Comparison of ENCODE assay signal across 21 mouse cellular contexts in genomic region chr1:151661684-151662439, GRCm38 (mm10).
DNase-seq lines count a peak whose midpoint lies in the region; ATAC-seq and TF ChIP-seq lines count a peak whose summit lies in the region.
"Had no signal": no experiment of that assay in that cellular context is flagged by ENCODE, and none has a peak within 500 bp of the region (broad histone marks: within the 10 kb centered on the region; RNA-seq: fewer than 3 reads in every experiment).

No protein-coding gene starts in this region.

- no peaks in the 10 kb centered on the region for H3K36me3 ChIP-seq in intestine, embryonic 15.5 days
- H3K36me3 ChIP-seq in intestine, postnatal 0 days (ENCODE audit: control insufficient read depth, insufficient read depth), result no peaks in the 10 kb centered on the region
- H3K36me3 ChIP-seq: embryonic facial prominence, embryonic 15.5 days; forebrain, embryonic 10.5 days; heart, embryonic 12.5 days; hindbrain, embryonic 15.5 days had no signal

- DNase-seq in R1 (ENCODE audit: low read depth, low spot score), result peak; percentile 26
- DNase-seq in adrenal gland, postnatal 36 days, result no peak
- DNase-seq in adrenal gland, adult 2 months, result no peak
- DNase-seq: cerebellum, postnatal 25 days; forebrain, postnatal 0 days; heart, postnatal 36 days; kidney, adult 11 months; left cerebral cortex, postnatal 4 days; liver; thymus, postnatal 25 days had no signal

- 84% methylated on average over 7 of the region's 7 CpGs for WGBS in intestine, embryonic 15.5 days
- WGBS in intestine, postnatal 0 days, result 73% methylated on average over 7 of the region's 7 CpGs

- H3K4me1 ChIP-seq in intestine, embryonic 15.5 days (replicated peaks), result no peaks in the 10 kb centered on the region
- no peaks in the 10 kb centered on the region for H3K4me1 ChIP-seq in intestine, postnatal 0 days (replicated peaks; ENCODE audit: control insufficient read depth, insufficient read depth, low read length)
- peaks cover 19% of the 10 kb centered on the region for H3K4me1 ChIP-seq in embryonic fibroblast, embryonic 13.5 days (ENCODE audit: control insufficient read depth, insufficient read depth, low read length)

- no peak for TF ChIP-seq POLR2A in embryonic fibroblast, embryonic 13.5 days (IDR thresholded peaks at IDR 0.05; ENCODE audit: low read depth, low read length)

- H3K9me3 ChIP-seq in intestine, embryonic 15.5 days, result no peaks in the 10 kb centered on the region
- no peaks in the 10 kb centered on the region for H3K9me3 ChIP-seq in intestine, postnatal 0 days (ENCODE audit: control insufficient read depth)
- H3K9me3 ChIP-seq: embryonic facial prominence, embryonic 15.5 days; forebrain, embryonic 10.5 days; heart, embryonic 12.5 days; hindbrain, embryonic 15.5 days had no signal

- no peaks in the 10 kb centered on the region for H3K27me3 ChIP-seq in intestine, embryonic 15.5 days (replicated peaks)
- no peaks in the 10 kb centered on the region; the same call in 1 of the 2 replicates for H3K27me3 ChIP-seq in intestine, postnatal 0 days (replicated peaks; ENCODE audit: control insufficient read depth, insufficient read depth, low read length)
- H3K27me3 ChIP-seq: embryonic facial prominence, embryonic 15.5 days; heart, embryonic 12.5 days; hindbrain, embryonic 15.5 days had no signal

- H3K4me3 ChIP-seq in intestine, embryonic 15.5 days (replicated peaks), result no peak overlapping the region
- H3K4me3 ChIP-seq in intestine, postnatal 0 days (ENCODE audit: low read depth, low read length), result no peak overlapping the region
- no peak overlapping the region for H3K4me3 ChIP-seq in embryonic fibroblast, embryonic 13.5 days (ENCODE audit: insufficient read depth, low read length)
- H3K4me3 ChIP-seq: embryonic facial prominence, embryonic 15.5 days; forebrain, embryonic 10.5 days; heart, embryonic 12.5 days; hindbrain, embryonic 15.5 days had no signal

- no peak overlapping the region for H3K27ac ChIP-seq in intestine, embryonic 15.5 days
- no peak overlapping the region for H3K27ac ChIP-seq in intestine, postnatal 0 days (ENCODE audit: low read depth, low read length)
- peak overlapping the region; percentile 25 for H3K27ac ChIP-seq in embryonic fibroblast, embryonic 13.5 days (ENCODE audit: insufficient read depth, low read length)
- H3K27ac ChIP-seq: embryonic facial prominence, embryonic 15.5 days; forebrain, embryonic 10.5 days; hindbrain, embryonic 15.5 days; kidney, postnatal 0 days had no signal

- no peak overlapping the region for H3K9ac ChIP-seq in intestine, embryonic 15.5 days
- no peak overlapping the region for H3K9ac ChIP-seq in intestine, postnatal 0 days (ENCODE audit: low read depth, low read length)
- H3K9ac ChIP-seq: embryonic facial prominence, embryonic 15.5 days; forebrain, postnatal 0 days; heart, embryonic 12.5 days; hindbrain, embryonic 15.5 days had no signal

- TF ChIP-seq CTCF in intestine, postnatal 0 days (IDR thresholded peaks at IDR 0.05; ENCODE audit: low read depth), result no peak
- TF ChIP-seq CTCF in embryonic fibroblast, embryonic 13.5 days (IDR thresholded peaks at IDR 0.05; ENCODE audit: borderline replicate concordance, insufficient read depth, low read length), result no peak

- peak; percentile 69; the same call in 1 of the 2 replicates for ATAC-seq in intestine, embryonic 15.5 days
- no peak for ATAC-seq in intestine, postnatal 0 days
- peak; percentile 46; the same call in 1 of the 2 replicates for ATAC-seq in monocyte, adult 5-6 weeks (replicated peaks; ENCODE audit: insufficient number of reproducible peaks, low FRiP score, low TSS enrichment, poor library complexity, severe bottlenecking)
- ATAC-seq: forebrain, postnatal 0 days; lung, postnatal 0 days; midbrain, embryonic 16.5 days had no signal

- H3K4me2 ChIP-seq in intestine, embryonic 15.5 days (replicated peaks), result no peak overlapping the region
- no peak overlapping the region for H3K4me2 ChIP-seq in intestine, postnatal 0 days (replicated peaks; ENCODE audit: low read depth)
- H3K4me2 ChIP-seq: embryonic facial prominence, embryonic 15.5 days; heart, embryonic 12.5 days; hindbrain, embryonic 15.5 days had no signal
